Mouse (Mus musculus) monocyte, adult 59 days (primary cell): ENCODE data around the gene Fgfr2. TPM values are rescaled to one million over a fixed set of nuclear protein-coding genes. Genes with fewer than 3 reads are reported as not detected.

Experiments used
- total RNA-seq, 2 experiments: library from RNA; stranded (reverse); gene quantifications; one replicate each; pipeline ENCODE4 v1.2.4; 2023

Gene Fgfr2
- total RNA-seq: under 1 TPM in 1 of 2 experiments, not detected in 1; 0.81 TPM

GRCm38 (mm10) chr7:133123244-133123998 is at the start of gene Fgfr2:
TSS of gene Fgfr2 (minus strand) at chr7:133123350.

GRCm38 (mm10) chr7:133123999-133124700 is 1.0 kb upstream of the Fgfr2 start, which contains the start of gene Ctbp2:
TSS of gene Ctbp2 (minus strand) at chr7:133124354.

GRCm38 (mm10) chr7:132930850-132931559 is 192.1 kb downstream of the Fgfr2 start, which contains the start of gene Zranb1:
TSS of gene Zranb1 (plus strand) at chr7:132931142.

GRCm38 (mm10) chr7:132859042-132859958 is 263.9 kb downstream of the Fgfr2 start, which contains the start of gene Abraxas2:
TSS of gene Abraxas2 (plus strand) at chr7:132859225.

GRCm38 (mm10) chr7:132852173-132852844 is 270.8 kb downstream of the Fgfr2 start, which contains the start of gene Eef1akmt2:
TSS of gene Eef1akmt2 (minus strand) at chr7:132852673.

GRCm38 (mm10) chr7:132813416-132814088 is 309.6 kb downstream of the Fgfr2 start, which contains the start of gene Fam53b:
TSS of gene Fam53b (minus strand) at chr7:132813886.

GRCm38 (mm10) chr7:132610468-132611318 is 512.5 kb downstream of the Fgfr2 start, which contains the start of gene Lhpp:
TSS of gene Lhpp (plus strand) at chr7:132610638.

GRCm38 (mm10) chr7:132599071-132599975 is 523.8 kb downstream of the Fgfr2 start, which contains the start of gene Nkx1-2:
TSS of gene Nkx1-2 (minus strand) at chr7:132599637.

GRCm38 (mm10) chr7:132576116-132576650 is 547.0 kb downstream of the Fgfr2 start, which contains the start of gene Oat:
TSS of gene Oat (minus strand) at chr7:132576398.

GRCm38 (mm10) chr7:132317036-132317541 is 806.1 kb downstream of the Fgfr2 start, which contains the start of gene Chst15:
TSS of gene Chst15 (minus strand) at chr7:132317228.

GRCm38 (mm10) chr7:132154368-132154961 is 968.7 kb downstream of the Fgfr2 start, which contains the start of gene Cpxm2:
TSS of gene Cpxm2 (minus strand) at chr7:132154739.

GRCm38 (mm10) chr7:131966023-131966915 is 1156.9 kb downstream of the Fgfr2 start, which contains the start of gene Gpr26:
TSS of gene Gpr26 (plus strand) at chr7:131966460.

GRCm38 (mm10) chr7:131559986-131560696 is 1563.0 kb downstream of the Fgfr2 start, which contains the start of gene Bub3:
TSS of gene Bub3 (plus strand) at chr7:131560222.

GRCm38 (mm10) chr7:131548473-131548872 is 1574.7 kb downstream of the Fgfr2 start, which contains the start of gene Hmx2:
TSS of gene Hmx2 (plus strand) at chr7:131548773.

GRCm38 (mm10) chr7:131542115-131542871 is 1580.9 kb downstream of the Fgfr2 start, which contains the start of gene Hmx3:
TSS of gene Hmx3 (plus strand) at chr7:131542867.

